Mouse (Mus musculus) lung, postnatal 25 days (tissue): Measurements from ENCODE around the gene Slc25a3.
A peak's percentile ranks its signal among the peaks of the same experiment; 100 is the strongest.

Source experiments
- DNase-seq: peaks from one replicate; pipeline ENCODE4 v3.0.0; 2022; ENCODE audit warnings: low spot score

The Slc25a3 gene

DNA sequence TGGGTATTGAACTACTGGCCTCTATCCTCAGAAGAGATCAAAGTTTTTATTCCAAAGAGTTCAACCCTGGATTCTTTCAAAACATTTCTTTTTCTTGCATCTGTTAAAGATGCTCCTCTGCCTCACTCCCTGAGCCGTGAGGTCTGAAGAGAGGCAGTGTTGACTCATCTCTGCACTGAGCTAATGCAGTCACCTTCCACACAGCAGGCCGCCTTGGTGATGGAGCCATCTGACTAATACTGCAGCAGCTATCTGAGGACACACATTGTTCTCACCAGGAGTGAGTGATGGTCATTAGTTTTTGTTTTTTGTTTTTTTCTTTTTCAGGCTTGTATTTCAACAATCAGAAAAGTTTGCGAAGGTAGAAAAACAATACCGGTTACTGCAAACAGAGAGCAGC lies 31.0 kb downstream of the Slc25a3 start:
- no peak for DNase-seq

GRCm38 (mm10) chr10:91083393-91083927 lies 40.4 kb downstream of the Slc25a3 start:
- no peak for DNase-seq

DNA sequence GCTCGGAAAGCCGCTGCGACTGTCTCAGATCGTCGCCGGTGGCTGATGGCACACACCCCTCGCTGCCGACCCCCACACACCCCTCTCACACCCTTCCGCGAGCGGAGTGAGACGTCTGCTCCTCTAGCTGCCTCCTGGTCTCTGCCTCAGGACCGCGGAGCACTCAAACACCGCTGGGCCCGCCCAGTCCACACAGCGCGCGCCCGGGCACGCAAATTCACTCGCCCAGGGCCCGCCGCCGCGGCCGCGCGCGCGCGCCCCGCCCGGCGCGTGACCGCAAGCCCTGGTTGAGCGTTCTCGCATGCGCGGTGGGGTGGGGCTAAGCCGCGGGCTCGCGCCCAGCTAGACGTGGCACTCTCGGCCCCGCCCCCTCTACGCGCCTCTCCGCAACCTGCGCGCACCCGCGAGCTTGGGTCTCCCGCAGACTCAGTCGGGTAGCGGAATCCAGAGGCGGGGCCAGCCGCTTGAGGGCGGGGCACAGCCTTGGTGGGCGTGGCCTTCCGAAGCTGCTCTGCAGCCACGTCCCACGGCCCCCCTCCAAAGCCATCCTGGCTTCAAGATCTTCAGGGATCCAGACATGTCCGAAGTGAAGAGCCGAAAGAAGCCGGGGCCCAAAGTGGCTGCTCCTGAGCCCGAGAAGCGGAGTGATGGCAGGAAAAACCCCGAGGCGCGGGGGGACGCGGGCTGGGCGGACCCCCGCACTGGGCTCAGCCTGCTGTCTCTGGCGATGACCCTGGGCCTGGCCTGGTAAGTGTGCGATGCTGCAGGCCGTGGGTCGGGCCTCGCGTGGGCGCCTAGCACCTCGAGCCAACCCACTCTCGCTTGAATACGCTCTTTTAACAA lies 41.1 kb downstream of the Slc25a3 start, which contains the start of the genes Apaf1 and Ikbip:
Gene Apaf1, minus strand, starts transcription at position 221 of the 843 bp plus-strand sequence.
Gene Ikbip, plus strand, starts transcription at position 391 of the 843 bp plus-strand sequence.
- DNase-seq, result peak; percentile 99

DNA sequence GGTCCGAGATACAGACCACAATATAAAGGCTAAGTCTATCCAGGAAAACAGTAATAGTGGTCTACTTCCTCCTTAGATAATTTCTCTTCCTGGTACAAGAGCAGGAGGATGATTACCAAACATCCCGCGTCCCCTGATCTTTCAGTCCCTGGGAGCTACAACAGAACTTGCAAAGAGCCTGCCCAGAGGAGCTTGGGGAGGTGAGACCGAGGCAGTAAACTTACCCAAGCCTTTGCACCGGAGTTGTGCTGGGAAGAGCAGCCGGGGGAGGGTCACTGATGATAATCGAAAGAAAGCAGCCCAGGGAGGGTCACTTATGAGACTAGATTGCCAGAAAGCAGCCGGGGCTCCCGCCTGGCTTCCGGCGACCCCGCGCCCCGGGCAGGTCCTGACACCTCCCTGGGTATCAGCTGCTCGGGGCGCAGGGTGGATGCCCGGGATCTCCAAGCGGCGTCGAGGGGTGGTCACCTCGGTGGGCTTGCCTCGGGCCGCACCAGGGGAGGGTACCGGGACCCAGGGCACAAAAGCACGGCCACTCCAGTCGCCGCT lies 41.8 kb downstream of the Slc25a3 start:
- peak; percentile 18 for DNase-seq

GRCm38 (mm10) chr10:91080540-91080939 lies 43.3 kb downstream of the Slc25a3 start:
- no peak for DNase-seq

DNA sequence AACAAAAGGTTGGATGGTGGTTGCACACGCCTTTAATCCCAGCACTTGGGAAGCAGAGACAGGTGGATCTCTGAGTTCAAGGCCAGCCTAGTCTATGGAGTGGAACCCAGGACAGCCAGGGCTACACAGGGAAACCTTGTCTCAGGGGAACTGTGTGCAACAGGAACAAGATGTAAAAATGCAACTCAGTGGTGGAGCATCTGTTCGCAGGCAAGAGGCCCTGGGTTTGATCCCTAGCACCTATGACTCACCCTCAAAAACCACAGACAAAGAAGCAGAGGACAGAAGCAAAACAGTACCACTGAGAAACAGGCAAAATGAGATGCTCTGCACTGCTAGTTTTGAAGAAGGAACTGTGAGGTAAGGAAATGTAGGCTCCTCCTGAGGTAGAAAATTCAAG lies 47.2 kb downstream of the Slc25a3 start:
- no peak for DNase-seq

DNA sequence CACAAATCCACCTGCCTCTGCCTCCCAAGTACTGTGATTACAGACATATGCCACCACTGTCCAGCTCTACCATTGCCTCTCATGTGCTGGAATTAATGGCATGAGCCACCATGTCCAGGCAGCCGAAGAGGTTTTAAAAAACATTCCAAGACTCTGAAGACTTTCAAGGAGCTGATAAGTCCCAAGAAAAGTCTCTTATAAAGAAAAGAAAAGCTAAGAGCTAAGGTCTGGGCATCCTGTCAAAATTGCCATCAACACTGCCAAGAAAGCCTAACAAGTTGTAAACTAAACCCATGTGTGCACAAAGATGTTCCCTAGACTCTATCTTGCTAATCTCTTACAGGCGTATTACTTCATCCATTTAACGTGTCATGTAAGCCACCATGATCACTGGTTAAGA lies 50.5 kb downstream of the Slc25a3 start:
- DNase-seq, result peak; percentile 41

DNA sequence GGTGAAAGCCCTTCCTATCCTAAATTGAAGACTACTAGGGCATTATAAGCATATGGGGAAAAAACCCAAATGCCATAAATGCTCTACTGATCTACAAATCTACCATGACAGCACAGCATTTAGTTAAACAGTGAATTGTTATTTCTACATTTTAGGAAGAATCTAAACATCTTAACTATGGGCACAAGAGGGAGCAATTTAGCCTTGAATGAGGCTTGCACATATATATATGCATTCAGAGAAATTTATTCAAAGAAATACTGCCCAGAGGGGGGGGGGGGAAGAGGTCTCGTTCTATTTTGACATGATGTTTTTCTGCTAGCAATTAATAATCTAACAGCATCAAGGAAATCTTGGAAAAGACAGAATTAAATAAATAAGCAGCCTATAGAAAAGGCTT lies 52.1 kb downstream of the Slc25a3 start:
- no peak for DNase-seq
